Mouse (Mus musculus) heart, embryonic 11.5 days (tissue): ENCODE measurements around the gene Atp6ap2. TPM values are rescaled to one million over a fixed set of nuclear protein-coding genes. Genes with fewer than 3 reads are reported as not detected.

ENCODE experiments used
- ATAC-seq: fragments of 200-750 bp; cut with Nextera tagmentation; replicated peaks from 2 replicates; pipeline ENCODE4 v1.8.0; 2017; ENCODE audit warnings: moderate library complexity; ENCODE audit not compliant: insufficient number of reproducible peaks, low FRiP score, low TSS enrichment
- H3K27ac ChIP-seq: fragments of 300-500 bp; sonication (generic); 2 replicates; pipeline ENCODE4 v1.5.1; 2014; ENCODE audit warnings: mild to moderate bottlenecking, low read depth, low read length
- H3K27me3 ChIP-seq: fragments of 300-500 bp; sonication (generic); 2 replicates; pipeline ENCODE4 v1.6.1; 2014; ENCODE audit warnings: mild to moderate bottlenecking, low read length, mixed read lengths; ENCODE audit not compliant: control insufficient read depth, insufficient read depth
- H3K36me3 ChIP-seq: fragments of 300-500 bp; sonication (generic); 2 replicates; pipeline ENCODE4 v1.6.1; 2014; ENCODE audit warnings: mild to moderate bottlenecking, low read length, moderate library complexity, mixed read lengths; ENCODE audit not compliant: control insufficient read depth, insufficient read depth
- H3K4me1 ChIP-seq: fragments of 300-500 bp; sonication (generic); 2 replicates; pipeline ENCODE4 v1.6.1; 2014; ENCODE audit warnings: low read length; ENCODE audit not compliant: control insufficient read depth, insufficient read depth
- H3K4me2 ChIP-seq: fragments of 300-500 bp; sonication (generic); 2 replicates; pipeline ENCODE4 v1.6.1; 2014; ENCODE audit warnings: mild to moderate bottlenecking, moderate library complexity
- H3K4me3 ChIP-seq: fragments of 300-500 bp; sonication (generic); 2 replicates; pipeline ENCODE4 v1.5.1; 2014; ENCODE audit warnings: low read depth, low read length
- H3K9ac ChIP-seq: fragments of 300-500 bp; sonication (generic); 2 replicates; pipeline ENCODE4 v1.6.1; 2014; ENCODE audit warnings: mild to moderate bottlenecking, low read depth, low read length, moderate library complexity
- H3K9me3 ChIP-seq: fragments of 300-500 bp; sonication (generic); replicated peaks from 2 replicates; pipeline ENCODE4 v1.6.1; 2016; ENCODE audit warnings: low read length; ENCODE audit not compliant: control insufficient read depth
- WGBS: fragments of 180-500 bp; shearing (Covaris S2); extraction: QIAGEN DNeasy Blood & Tissue Kit; methylation state at CpG from one replicate; pipeline ENCODE4 v1.1.7; 2014; ENCODE audit not compliant: insufficient replicate concordance; 5-methylcytosine and 5-hydroxymethylcytosine counted together
- polyA plus RNA-seq: library from polyadenylated mRNA; unstranded; fragments of >200 nt; fragmentation: Nextera tagmentation; extraction: Ambion mirVana; gene quantifications from 2 replicates; pipeline ENCODE4 v1.2.1, GENCODE M21; 2014

Atp6ap2 gene
- polyA plus RNA-seq, 1 experiment from 2014 or later = 55.3 TPM

DNA sequence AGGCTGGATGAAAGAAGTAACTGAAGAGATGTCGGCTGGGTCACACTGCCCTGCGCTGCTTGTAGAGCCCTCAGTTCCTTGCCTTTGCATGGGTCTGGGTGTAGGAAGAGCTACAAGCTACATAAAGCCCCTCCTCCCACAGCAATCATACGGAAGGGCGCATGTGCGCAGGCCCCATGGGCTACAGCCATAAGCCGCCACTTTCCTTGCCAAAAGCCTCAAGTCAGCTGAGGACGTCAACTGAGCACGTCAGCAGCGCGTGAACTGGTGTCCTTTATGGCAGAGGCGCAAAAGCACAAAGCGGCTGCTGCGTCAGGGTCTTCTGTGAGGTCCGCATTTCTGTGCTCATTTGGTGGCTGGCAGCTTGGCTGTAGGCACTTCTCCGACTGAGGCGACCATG is 64.3 kb downstream of the Atp6ap2 start:
- H3K9ac ChIP-seq = no peak overlapping the region
- H3K4me3 ChIP-seq = no peak overlapping the region
- H3K27me3 ChIP-seq = no peaks in the 10 kb centered on the region
- no peak overlapping the region for H3K4me2 ChIP-seq
- H3K4me1 ChIP-seq = no peaks in the 10 kb centered on the region
- no peak overlapping the region for H3K27ac ChIP-seq
- ATAC-seq = no peak
- 77% methylated on average over 16 of the region's 16 CpGs for WGBS
- H3K9me3 ChIP-seq = no peaks in the 10 kb centered on the region
- peaks cover 5% of the 10 kb centered on the region; the same call in 1 of the 2 replicates for H3K36me3 ChIP-seq

GRCm38 (mm10) chrX:12653879-12654278 is 66.3 kb downstream of the Atp6ap2 start:
- Histone ChIP-seq H3K4me3 (no peak overlapping the region), H3K9ac (no peak overlapping the region), H3K27ac (no peak overlapping the region), H3K4me1 (no peaks in the 10 kb centered on the region), H3K36me3 (peaks cover 7% of the 10 kb centered on the region; the same call in 1 of the 2 replicates), H3K4me2 (no peak overlapping the region), H3K27me3 (no peaks in the 10 kb centered on the region), H3K9me3 (no peaks in the 10 kb centered on the region)
- ATAC-seq = no peak
- WGBS = 78% methylated on average over 2 of the region's 2 CpGs

Other genes starting within 250 kb of the Atp6ap2 start
- gene 1810030O07Rik, start 85.9 kb downstream of the Atp6ap2 start, polyA plus RNA-seq = 23.1 and 23.8 TPM in 2 replicates
- gene Med14, start 174.3 kb downstream of the Atp6ap2 start, polyA plus RNA-seq = 31.0 and 35.1 TPM in 2 replicates